22 mouse cellular contexts compared by ENCODE assay signal in genomic region chr15:7972528-7972927, GRCm38 (mm10).
DNase-seq lines count a peak whose midpoint lies in the region; ATAC-seq lines count a peak whose summit lies in the region.
"Had no signal": no experiment of that assay in that cellular context is flagged by ENCODE, and none has a peak within 500 bp of the region (broad histone marks: within the 10 kb centered on the region; RNA-seq: fewer than 3 reads in every experiment).

No protein-coding gene starts in this region.

- no peak overlapping the region for H3K27ac ChIP-seq in forebrain, embryonic 16.5 days (ENCODE audit: low read length)
- H3K27ac ChIP-seq in forebrain, embryonic 12.5 days, result no peak overlapping the region
- H3K27ac ChIP-seq: embryonic facial prominence, embryonic 12.5 days; gastrocnemius, adult 2 months; heart, embryonic 13.5 days; hindbrain, embryonic 15.5 days had no signal

- H3K4me1 ChIP-seq in forebrain, embryonic 16.5 days (replicated peaks; ENCODE audit: control insufficient read depth, insufficient read depth, low read length), result peaks cover 3% of the 10 kb centered on the region; the same call in 1 of the 2 replicates
- H3K4me1 ChIP-seq in forebrain, embryonic 12.5 days, result no peaks in the 10 kb centered on the region
- H3K4me1 ChIP-seq: embryonic facial prominence, embryonic 12.5 days; heart, embryonic 13.5 days; hindbrain, embryonic 15.5 days had no signal

- H3K27me3 ChIP-seq in forebrain, embryonic 16.5 days (replicated peaks; ENCODE audit: control insufficient read depth, insufficient read depth, low read length), result no peaks in the 10 kb centered on the region
- no peaks in the 10 kb centered on the region for H3K27me3 ChIP-seq in forebrain, embryonic 12.5 days
- H3K27me3 ChIP-seq: CH12.LX; embryonic facial prominence, embryonic 12.5 days; heart, embryonic 13.5 days; hindbrain, embryonic 15.5 days had no signal

- no peak overlapping the region for H3K4me2 ChIP-seq in forebrain, embryonic 16.5 days (ENCODE audit: low read length)
- no peak overlapping the region for H3K4me2 ChIP-seq in forebrain, embryonic 12.5 days
- H3K4me2 ChIP-seq: embryonic facial prominence, embryonic 12.5 days; heart, embryonic 13.5 days; hindbrain, embryonic 15.5 days had no signal

- DNase-seq in brain, adult 2 months (ENCODE audit: low read depth, low spot score), result peak; percentile 38
- peak; percentile 47 to 80 for DNase-seq in layer of hippocampus, adult 18-20 months (ENCODE audit: low spot score in 2 of 2)
- peak; percentile 47 for DNase-seq in layer of hippocampus, adult 9-11 months
- DNase-seq in gastrocnemius, adult 8-10 months (ENCODE audit: low spot score in 2 of 2), result no peak
- DNase-seq: adrenal gland, adult 2 months; adrenal gland, postnatal 36 days; cerebellum, adult 11-12 months; cerebellum, adult 9-10 months; cerebellum, postnatal 25 days; gastrocnemius, adult 2 months; gastrocnemius, postnatal 36 days; heart, adult 11 months; heart, postnatal 36 days had no signal

- H3K4me3 ChIP-seq in forebrain, embryonic 16.5 days (replicated peaks; ENCODE audit: low read length), result no peak overlapping the region
- no peak overlapping the region for H3K4me3 ChIP-seq in forebrain, embryonic 12.5 days (replicated peaks)
- H3K4me3 ChIP-seq: embryonic facial prominence, embryonic 12.5 days; gastrocnemius, adult 2 months; heart, embryonic 13.5 days; hindbrain, embryonic 15.5 days had no signal

- 67% methylated on average over 5 of the region's 5 CpGs for WGBS in forebrain, embryonic 16.5 days
- WGBS in forebrain, embryonic 12.5 days, result 94% methylated on average over 5 of the region's 5 CpGs

- no peaks in the 10 kb centered on the region for H3K9me3 ChIP-seq in forebrain, embryonic 16.5 days (ENCODE audit: control insufficient read depth, low read length)
- H3K9me3 ChIP-seq in forebrain, embryonic 12.5 days, result no peaks in the 10 kb centered on the region
- H3K9me3 ChIP-seq: embryonic facial prominence, embryonic 12.5 days; hindbrain, embryonic 15.5 days had no signal

- peak; percentile 78 for ATAC-seq in forebrain, embryonic 16.5 days
- ATAC-seq in forebrain, embryonic 12.5 days (ENCODE audit: low FRiP score), result no peak
- ATAC-seq in erythroid progenitor cell, adult 5-6 weeks (replicated peaks; ENCODE audit: low FRiP score, poor library complexity, severe bottlenecking), result no peak
- ATAC-seq: inflammation-experienced regulatory T-cells, adult 6 months; intestine, postnatal 0 days had no signal

- no peak overlapping the region for H3K9ac ChIP-seq in forebrain, embryonic 16.5 days (replicated peaks; ENCODE audit: low read depth, low read length)
- no peak overlapping the region for H3K9ac ChIP-seq in forebrain, embryonic 12.5 days
- H3K9ac ChIP-seq: embryonic facial prominence, embryonic 12.5 days; heart, embryonic 13.5 days; hindbrain, embryonic 15.5 days had no signal

- no peaks in the 10 kb centered on the region; the same call in 1 of the 2 replicates for H3K36me3 ChIP-seq in forebrain, embryonic 16.5 days (ENCODE audit: control insufficient read depth, insufficient read depth)
- peaks cover 13% of the 10 kb centered on the region for H3K36me3 ChIP-seq in forebrain, embryonic 12.5 days (replicated peaks)

Comparison
In these comparisons a context has a peak if more than half of its experiments do, and no peak if none do; other contexts are left out.
1. DNase-seq: peak in brain, adult 2 months (single experiment), layer of hippocampus, adult 18-20 months (2 of 2) and layer of hippocampus, adult 9-11 months (single experiment); none in gastrocnemius, adult 8-10 months (0 of 2).